Mouse (Mus musculus) cerebellum, adult (tissue): ENCODE data around the gene Fxyd6.

Experiments
- ATAC-seq: cut with Nextera tagmentation; 2 replicates; pipeline ENCODE4 v1.9.2; 2017; ENCODE audit warnings: mild to moderate bottlenecking, moderate library complexity, mixed read lengths; ENCODE audit not compliant: insufficient number of reproducible peaks, low FRiP score, low TSS enrichment

Gene Fxyd6

GRCm38 (mm10) chr9:45440083-45440784, 70.2 kb downstream of the Fxyd6 start:
- ATAC-seq, result no peak

- no peak for ATAC-seq
Measured at GRCm38 (mm10) chr9:45444251-45444798, 74.3 kb downstream of the Fxyd6 start.
